Mouse (Mus musculus) frontal cortex, postnatal 10 days (tissue): ENCODE measurements at regions not wholly inside any gene's neighbourhood (a gene's known extent, or its start where the extent isn't known, plus 50 kb on each side); places are given as distances from the start of the nearest gene placed in this dataset.

ENCODE experiments used
- DNase-seq, 2 experiments: peaks; one replicate each; pipeline ENCODE4 v3.0.0; 2022; ENCODE audit warnings: low spot score in 2 of 2, mixed read lengths in 1 of 2

DNA sequence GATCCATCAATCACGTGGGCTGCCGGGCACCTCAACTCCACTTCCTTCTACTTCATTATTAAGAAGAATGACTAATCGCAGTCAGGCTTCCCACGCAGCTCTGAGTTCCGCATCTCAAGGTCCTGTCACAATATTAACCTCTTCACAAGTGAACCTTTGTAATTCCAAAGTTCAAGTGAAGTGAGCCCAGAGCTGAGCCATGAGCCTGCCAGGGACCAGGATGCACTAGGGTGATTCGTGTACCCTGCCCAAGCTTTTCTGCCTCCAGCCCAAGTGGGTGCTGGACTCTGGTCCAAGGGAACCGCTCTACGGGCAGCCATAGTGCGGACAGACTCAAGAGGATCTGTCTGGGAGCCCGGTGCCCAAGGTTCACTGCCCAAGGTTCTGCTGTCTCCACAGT, 463.4 kb downstream of the Ajap1 start:
- no peak for DNase-seq

- DNase-seq, result peak; percentile 19 to 33
These were observed 464.3 kb downstream of the Ajap1 start for GRCm38 (mm10) chr4:153018138-153018921.

- no peak for DNase-seq
These were observed 464.8 kb downstream of the Ajap1 start for GRCm38 (mm10) chr4:153017816-153018137.

DNA sequence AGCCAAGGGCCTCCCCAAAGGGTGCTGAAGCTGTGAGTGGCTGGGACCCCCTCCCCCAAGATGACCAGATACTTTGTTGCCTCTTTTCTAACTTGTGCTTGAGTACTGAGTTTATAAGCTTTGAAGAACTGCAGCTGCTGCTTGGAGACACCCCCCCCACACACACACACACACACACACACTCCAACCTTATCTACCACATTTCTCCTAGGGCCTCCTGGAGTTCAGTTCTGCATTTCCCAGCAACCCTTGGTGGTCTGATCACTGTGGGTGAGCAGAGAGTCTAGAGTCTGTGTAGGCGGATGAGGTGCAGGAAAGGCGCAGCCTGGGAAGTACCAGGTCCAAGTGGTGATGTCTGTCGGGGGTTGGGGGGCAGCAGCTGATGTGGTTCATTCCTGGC, 479.3 kb downstream of the Ajap1 start:
- DNase-seq, result no peak

DNA sequence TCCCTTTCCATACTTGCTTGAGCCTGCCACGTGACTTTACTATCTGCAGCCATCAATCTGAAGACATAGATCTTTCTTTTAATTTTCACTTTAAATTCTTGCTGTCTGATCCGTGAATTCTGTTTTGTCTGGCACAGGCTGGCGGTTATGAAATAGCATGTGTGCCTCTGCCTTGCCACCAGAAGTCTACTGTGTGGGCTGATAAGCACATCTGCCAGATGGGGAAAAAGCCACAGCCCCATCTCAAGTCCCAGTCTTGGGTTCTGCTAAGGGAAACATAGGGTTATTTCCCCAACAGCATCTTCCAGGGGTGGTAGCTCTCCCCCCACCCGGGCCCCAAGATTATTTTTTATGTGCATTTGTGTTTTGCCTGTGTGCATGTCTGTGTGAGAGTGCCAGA, 480.1 kb downstream of the Ajap1 start:
- DNase-seq, result no peak

DNA sequence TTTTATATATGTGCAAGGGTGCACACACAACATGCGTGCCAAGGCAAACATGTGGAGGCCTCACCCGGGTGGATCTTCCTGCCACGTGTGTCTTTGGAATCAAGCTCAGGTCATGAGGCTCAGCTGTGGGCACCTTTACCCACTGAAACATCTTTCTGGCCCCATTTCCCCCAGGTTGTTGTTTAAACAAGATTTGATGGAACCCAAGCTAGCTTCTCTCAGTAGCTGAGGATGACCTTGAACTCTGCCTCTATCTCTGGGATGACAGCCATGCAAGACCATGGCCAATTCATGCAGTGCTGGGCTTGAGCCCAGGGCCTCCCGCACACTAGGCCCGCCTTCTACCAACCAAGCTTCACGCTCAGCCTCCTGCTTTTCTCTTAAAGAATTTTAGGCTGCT, 480.9 kb downstream of the Ajap1 start:
- no peak for DNase-seq

GRCm38 (mm10) chr4:152999526-152999925, 483.1 kb downstream of the Ajap1 start:
- DNase-seq, result no peak

DNA sequence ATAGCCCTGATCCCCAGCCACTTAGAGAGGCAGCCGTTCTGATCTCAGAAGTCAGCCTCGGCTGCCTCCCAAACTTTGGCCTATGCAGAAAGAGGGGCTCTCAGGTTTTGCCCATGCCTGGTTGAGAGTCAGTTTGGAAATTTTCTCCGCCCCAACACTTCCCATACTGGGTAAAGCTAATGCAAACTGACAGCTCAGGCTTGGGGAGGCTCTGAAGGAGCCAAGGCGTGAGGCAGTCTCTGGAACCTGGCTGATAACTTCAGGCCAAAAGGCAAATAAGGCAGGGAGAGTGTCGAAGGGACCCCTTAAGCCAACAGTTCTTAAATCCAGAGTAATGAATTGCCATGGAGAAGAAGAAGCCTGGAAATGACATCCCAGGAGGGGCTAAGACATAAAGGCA, 485.4 kb downstream of the Ajap1 start:
- DNase-seq, result no peak

GRCm38 (mm10) chr4:152996641-152997040, 486.0 kb downstream of the Ajap1 start:
- no peak for DNase-seq

DNA sequence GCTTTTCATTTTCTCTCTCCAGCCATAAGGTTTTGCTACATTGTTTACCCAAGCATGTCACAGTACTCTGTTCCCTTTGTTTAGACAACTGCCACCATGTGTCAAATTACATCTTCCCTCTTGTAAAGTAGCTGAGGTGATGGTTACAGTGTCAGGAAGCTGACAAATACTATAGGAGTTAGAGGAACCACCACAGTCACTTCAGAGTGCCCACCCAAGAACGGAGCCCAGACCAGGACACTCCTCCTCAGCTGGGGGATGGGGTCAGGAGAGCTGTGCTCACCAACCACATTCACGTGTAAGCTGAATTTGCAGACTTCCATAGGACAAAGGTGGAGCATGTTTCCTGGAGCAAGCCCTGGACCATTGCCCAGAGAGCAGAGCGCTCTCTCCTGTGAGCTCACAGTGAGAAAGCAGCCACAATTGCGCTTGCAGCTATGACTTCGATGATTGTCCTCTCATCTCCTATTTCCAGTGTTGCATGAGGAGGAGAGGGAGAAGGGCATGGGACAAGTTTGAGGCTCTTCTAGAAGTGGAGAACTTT, 487.5 kb downstream of the Ajap1 start:
- DNase-seq, result no peak

DNA sequence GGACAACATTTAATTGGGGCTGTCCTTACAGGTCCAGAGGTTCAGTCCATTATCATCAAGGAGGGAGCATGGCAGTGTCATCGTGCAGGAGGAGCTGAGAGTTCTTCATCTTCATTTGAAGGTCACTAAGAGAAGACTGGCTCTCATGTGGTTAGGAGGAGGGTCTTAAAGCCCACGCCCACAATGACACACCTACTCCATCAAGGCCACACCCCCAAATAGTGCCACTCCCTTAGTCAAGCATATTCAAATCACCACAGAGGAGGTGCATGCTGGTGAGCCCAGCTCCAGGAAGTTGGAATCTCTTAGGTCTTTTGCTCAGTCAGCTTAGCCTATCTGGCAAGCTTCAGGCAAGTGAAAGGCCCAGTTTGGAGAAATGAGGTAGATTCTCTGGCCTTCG, 488.4 kb downstream of the Ajap1 start:
- no peak for DNase-seq

DNA sequence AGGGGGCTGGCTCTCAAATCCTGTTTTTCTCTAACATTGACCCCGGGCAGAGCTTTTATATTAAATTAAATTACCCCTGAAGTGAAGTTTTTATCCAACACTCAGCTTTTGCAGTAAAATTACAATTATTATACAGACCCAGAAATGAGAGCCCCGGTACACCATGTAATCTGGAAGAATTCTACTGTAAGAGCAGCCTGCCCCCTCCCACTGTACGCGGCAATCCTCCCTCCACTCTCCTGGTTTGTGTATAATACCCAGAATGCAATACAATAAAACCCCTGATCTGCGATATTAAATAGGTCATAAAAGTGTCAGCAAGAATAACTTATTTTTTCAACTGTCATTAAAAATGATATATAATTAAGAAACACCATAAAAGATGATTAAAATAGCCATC, 492.3 kb downstream of the Ajap1 start:
- DNase-seq, result no peak

GRCm38 (mm10) chr4:152987726-152988125, 494.9 kb downstream of the Ajap1 start:
- no peak for DNase-seq

DNA sequence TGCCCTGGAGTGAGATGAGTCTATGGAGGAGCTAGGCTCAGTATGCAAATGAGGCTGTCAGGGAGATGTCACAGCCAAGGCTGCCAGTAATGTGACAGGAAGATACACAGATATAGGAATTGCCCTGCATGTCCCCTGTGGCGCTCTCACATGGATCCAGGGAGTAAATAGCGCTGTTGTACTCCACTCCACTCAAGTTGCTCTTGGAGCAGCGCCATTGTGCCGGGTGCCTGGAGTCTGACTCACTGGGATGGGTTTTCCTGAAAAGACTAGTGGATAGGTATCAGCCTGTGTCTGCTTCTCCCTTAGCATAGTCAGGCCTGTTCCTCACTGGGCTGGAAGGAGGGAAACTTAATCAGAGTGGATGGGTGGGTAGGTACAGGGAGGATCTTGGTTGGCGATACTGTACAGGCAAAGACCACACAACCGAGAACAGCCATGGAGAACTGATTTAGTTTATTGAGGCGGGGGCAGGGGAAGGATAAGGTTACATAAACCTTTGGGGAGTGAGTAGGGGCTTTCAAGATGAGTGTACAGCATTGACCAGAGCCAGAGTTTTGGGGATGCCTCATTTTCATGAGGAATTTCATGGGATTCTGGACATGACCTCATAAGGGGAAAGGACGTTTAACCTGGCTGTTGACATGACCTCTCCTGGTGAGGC, 497.5 kb upstream of the Kcnab2 start:
- no peak for DNase-seq

DNA sequence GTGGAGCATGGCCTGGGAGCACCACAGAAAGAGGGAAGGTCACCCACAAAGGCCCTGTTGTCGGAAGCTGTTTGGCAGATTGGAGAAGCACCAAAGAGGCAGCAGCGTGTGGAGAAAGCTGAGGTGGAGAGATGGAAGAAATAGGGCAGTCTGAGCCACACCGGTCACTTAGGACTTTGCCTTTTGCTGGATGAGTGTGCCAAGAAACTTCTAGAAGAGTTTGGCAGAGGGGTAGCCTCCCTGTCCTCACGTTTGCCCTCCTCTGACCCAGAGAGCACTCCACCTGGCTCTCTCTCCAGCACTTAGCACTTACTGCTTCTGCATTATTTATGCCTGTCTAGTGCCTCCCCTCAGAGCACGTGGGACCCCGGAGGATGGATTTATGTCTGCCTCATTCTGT, 485.3 kb upstream of the Kcnab2 start:
- no peak for DNase-seq

DNA sequence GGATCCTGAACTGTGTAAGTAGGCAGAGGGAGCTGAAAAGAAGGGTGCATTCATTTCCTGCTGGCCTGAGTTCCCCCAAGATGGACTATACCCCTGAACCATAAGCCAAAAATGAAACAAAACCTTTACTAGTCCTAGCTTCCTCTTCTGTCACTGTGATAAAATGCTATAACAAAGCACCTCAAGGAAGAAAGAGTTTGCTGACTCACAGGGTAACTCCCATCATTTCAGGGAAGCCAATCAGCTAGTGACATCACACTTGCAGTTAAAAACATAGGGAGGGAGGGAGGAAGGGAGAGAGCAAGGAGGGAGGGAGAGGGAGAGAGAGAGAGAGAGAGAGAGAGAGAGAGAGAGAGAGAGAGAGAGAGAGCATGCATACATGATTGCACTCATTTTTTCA, 484.5 kb upstream of the Kcnab2 start:
- no peak for DNase-seq

- no peak for DNase-seq
These were observed 484.0 kb upstream of the Kcnab2 start for GRCm38 (mm10) chr4:152961677-152962076.

DNA sequence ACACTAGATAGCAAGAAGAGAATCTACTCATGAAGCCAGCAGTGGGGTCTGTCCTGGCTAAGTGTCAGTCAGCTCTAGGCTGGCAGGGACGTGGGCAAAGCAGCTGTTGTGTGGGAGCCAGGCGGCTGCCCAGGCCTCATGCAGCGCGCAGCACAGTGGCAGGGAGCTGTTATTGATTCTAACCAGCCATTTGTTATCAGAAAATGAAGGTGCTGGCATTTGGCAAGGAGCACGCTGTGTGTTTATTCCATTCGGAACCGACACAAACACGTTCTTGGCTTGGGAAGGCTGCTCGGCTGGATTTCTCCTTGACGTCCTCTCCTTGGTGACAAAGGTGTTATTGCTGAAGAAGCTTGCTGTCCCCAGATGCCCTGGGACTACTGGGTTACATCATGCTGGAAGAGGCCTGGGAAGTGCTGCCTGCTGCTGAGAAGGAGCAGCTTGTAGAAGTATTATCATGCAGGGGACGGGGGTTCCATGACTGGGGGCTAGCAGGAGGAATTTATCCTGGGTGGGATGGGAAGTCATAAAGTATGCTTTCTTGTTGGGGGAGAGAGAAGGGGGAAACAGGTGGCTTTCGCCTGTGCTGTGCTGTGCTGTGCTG, 482.1 kb upstream of the Kcnab2 start:
- peak; percentile 23 to 44 for DNase-seq

DNA sequence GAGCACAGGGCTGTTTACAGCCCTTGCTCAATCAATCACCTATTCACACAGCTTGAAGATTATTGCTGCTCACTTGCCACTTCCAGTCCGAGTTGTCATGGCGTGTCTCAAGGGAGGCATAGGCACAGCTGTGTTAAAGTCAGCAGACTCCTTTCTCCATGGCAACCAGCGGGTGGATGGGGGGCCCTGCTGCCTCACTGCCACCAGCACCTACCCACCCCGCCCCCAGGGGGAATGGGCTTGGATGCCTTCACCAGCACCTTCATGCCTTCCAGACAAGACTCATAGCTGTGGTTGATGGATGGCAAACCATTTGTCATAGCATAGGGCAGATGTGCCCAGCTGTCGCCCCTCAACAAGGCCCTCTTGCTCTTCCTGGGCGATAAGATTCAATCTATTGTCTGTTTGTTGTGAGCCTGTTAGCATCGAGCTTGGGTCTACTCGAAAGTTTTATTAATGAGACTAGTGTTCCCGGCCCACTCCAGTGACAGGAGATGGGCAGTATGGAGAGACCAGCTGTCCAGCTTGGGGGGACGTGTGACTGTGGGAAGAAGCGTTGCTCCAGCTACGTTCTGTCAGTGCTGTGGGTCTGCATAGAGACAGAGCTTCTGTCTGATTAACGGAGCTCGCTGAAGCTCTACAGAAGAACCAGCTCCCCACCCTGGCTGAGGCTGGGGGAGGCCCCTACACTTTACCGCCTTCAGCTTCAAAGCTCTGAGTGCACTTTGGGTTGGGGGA, 475.7 kb upstream of the Kcnab2 start:
- peak; percentile 21 to 32 for DNase-seq

DNA sequence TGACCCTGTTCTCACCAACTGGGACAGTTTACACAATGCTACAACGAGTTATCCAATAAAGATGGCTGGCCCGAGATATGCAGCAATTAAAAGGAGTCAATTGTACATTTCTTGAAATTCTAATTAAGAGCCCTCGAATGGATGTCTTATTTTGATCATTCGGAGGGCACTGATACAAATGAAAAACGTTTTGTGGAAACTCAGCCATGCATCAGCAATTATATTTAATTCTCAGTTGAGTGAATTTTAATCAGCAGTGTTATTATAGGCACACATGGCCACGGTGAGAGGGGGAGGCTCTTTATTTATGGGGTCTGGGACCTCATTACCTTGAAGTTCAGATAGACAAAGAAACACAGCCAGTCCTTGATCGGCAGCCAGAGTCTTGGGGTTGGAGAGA, 471.3 kb upstream of the Kcnab2 start:
- no peak for DNase-seq

GRCm38 (mm10) chr4:152941159-152941558, 463.5 kb upstream of the Kcnab2 start:
- no peak for DNase-seq

GRCm38 (mm10) chr4:152936614-152937013, 458.9 kb upstream of the Kcnab2 start:
- no peak for DNase-seq
